ENCODE assay signal across 9 mouse cellular contexts in the genomic region with DNA sequence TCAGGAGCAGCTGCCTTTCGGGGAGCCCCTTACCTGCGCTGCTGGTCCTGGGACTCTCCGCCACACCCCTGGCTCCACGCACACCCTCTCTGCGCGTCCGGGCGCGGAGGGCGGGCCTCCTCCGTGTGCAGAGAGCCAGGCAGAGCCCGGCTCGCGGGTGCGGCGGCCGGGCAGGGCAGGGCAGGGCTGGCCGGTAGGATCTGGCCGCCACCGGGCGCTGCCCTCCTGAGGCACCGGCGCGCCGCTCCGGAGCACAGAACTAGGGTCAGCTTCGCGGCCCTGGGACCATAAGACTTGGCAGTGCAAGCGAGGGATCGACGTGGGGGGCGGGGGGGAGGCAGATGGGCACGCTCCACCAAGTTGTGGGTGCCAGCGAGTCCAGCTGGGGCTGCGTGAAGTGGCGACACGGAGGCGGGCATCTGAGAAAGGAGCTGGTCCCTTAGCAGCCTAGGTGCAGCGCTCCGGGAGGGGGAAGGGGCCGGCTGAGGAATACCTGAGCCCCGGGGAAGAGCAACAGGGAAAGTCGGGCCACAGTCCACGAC. TPM values are rescaled to one million over a fixed set of nuclear protein-coding genes. Genes with fewer than 3 reads are reported as not detected.
DNase-seq lines count a peak whose midpoint lies in the region; ATAC-seq and TF ChIP-seq lines count a peak whose summit lies in the region.
"Had no signal": no experiment of that assay in that cellular context is flagged by ENCODE, and none has a peak within 500 bp of the region (broad histone marks: within the 10 kb centered on the region; RNA-seq: fewer than 3 reads in every experiment).

Gene Tmem171 (minus strand): TSS at position 62 of the 542 bp plus-strand sequence.

- peak within 1 kb of the TSS; percentile 45 for H3K9ac ChIP-seq in forebrain, embryonic 13.5 days
- peak within 1 kb of the TSS; percentile 86 for H3K9ac ChIP-seq in intestine, postnatal 0 days (ENCODE audit: low read depth, low read length)
- peak within 1 kb of the TSS; percentile 21 for H3K9ac ChIP-seq in liver, embryonic 16.5 days (ENCODE audit: low read depth, low read length)

- H3K9me3 ChIP-seq in forebrain, embryonic 13.5 days (replicated peaks): no peaks in the 10 kb centered on the region
- H3K9me3 ChIP-seq in intestine, postnatal 0 days (ENCODE audit: control insufficient read depth): no peaks in the 10 kb centered on the region
- no peaks in the 10 kb centered on the region for H3K9me3 ChIP-seq in liver, embryonic 16.5 days (replicated peaks; ENCODE audit: control insufficient read depth, low read length)
- H3K9me3 ChIP-seq: G1E had no signal

- 7% methylated on average over 36 of the region's 44 CpGs for WGBS in forebrain, embryonic 13.5 days
- WGBS in intestine, postnatal 0 days: 4% methylated on average over 44 of the region's 44 CpGs
- 7% methylated on average over 43 of the region's 44 CpGs for WGBS in liver, embryonic 16.5 days (ENCODE audit: insufficient replicate concordance)
- WGBS in small intestine, adult 2 months: 4% methylated on average over 44 of the region's 44 CpGs

- peak within 1 kb of the TSS; percentile 29 for H3K4me3 ChIP-seq in forebrain, embryonic 13.5 days
- peak within 1 kb of the TSS; percentile 56 for H3K4me3 ChIP-seq in intestine, postnatal 0 days (ENCODE audit: low read depth, low read length)
- H3K4me3 ChIP-seq in liver, embryonic 16.5 days (ENCODE audit: low read depth, low read length): peak within 1 kb of the TSS; percentile 36
- peak within 1 kb of the TSS; percentile 92 for H3K4me3 ChIP-seq in small intestine, adult 2 months (ENCODE audit: low read depth, low read length)

- H3K4me2 ChIP-seq in forebrain, embryonic 13.5 days: peak within 1 kb of the TSS; percentile 59
- peak within 1 kb of the TSS; percentile 76 for H3K4me2 ChIP-seq in intestine, postnatal 0 days (replicated peaks; ENCODE audit: low read depth)
- peak within 1 kb of the TSS; percentile 41 for H3K4me2 ChIP-seq in liver, embryonic 16.5 days (ENCODE audit: low read depth, low read length)

- H3K4me1 ChIP-seq in forebrain, embryonic 13.5 days: peaks cover 8% of the 10 kb centered on the region
- H3K4me1 ChIP-seq in intestine, postnatal 0 days (replicated peaks; ENCODE audit: control insufficient read depth, insufficient read depth, low read length): 0 out of 2 replicates have a peak, but pooled peaks cover 7% of the 10 kb centered on the region
- no peaks in the 10 kb centered on the region for H3K4me1 ChIP-seq in liver, embryonic 16.5 days (ENCODE audit: control insufficient read depth, low read depth, low read length)
- H3K4me1 ChIP-seq in small intestine, adult 2 months (ENCODE audit: control insufficient read depth, insufficient read depth, insufficient read length, low read length): peaks cover 37% of the 10 kb centered on the region

- DNase-seq in heart, adult 11 months: peak; percentile 89
- DNase-seq in heart, adult 9 months (ENCODE audit: low spot score in 2 of 2): no peak
- DNase-seq in ovary, postnatal 10 days (ENCODE audit: low spot score): no peak
- no peak for DNase-seq in adipocyte (ENCODE audit: low spot score)

- H3K36me3 ChIP-seq in forebrain, embryonic 13.5 days (ENCODE audit: poor library complexity, severe bottlenecking): no peaks in the 10 kb centered on the region
- no peaks in the 10 kb centered on the region for H3K36me3 ChIP-seq in intestine, postnatal 0 days (ENCODE audit: control insufficient read depth, insufficient read depth)
- no peaks in the 10 kb centered on the region for H3K36me3 ChIP-seq in liver, embryonic 16.5 days (ENCODE audit: control insufficient read depth, insufficient read depth)
- no peaks in the 10 kb centered on the region for H3K36me3 ChIP-seq in small intestine, adult 2 months (ENCODE audit: control insufficient read depth, insufficient read depth, low read length)
- H3K36me3 ChIP-seq: G1E had no signal

- peak; percentile 49 for TF ChIP-seq POLR2A in small intestine, adult 2 months (IDR thresholded peaks at IDR 0.05; ENCODE audit: low read depth, low read length)

- H3K27me3 ChIP-seq in forebrain, embryonic 13.5 days: peaks cover 34% of the 10 kb centered on the region
- H3K27me3 ChIP-seq in intestine, postnatal 0 days (replicated peaks; ENCODE audit: control insufficient read depth, insufficient read depth, low read length): no peaks in the 10 kb centered on the region
- peaks cover 25% of the 10 kb centered on the region for H3K27me3 ChIP-seq in liver, embryonic 16.5 days (ENCODE audit: control insufficient read depth, insufficient read depth, low read depth, low read length)
- no peaks in the 10 kb centered on the region for H3K27me3 ChIP-seq in small intestine, adult 2 months (ENCODE audit: control insufficient read depth, insufficient read depth, low read length)

- no peak within 1 kb of the TSS for H3K27ac ChIP-seq in forebrain, embryonic 13.5 days
- peak within 1 kb of the TSS; percentile 97 for H3K27ac ChIP-seq in intestine, postnatal 0 days (ENCODE audit: low read depth, low read length)
- H3K27ac ChIP-seq in liver, embryonic 16.5 days (ENCODE audit: low read length): no peak within 1 kb of the TSS
- peak within 1 kb of the TSS; percentile 97 for H3K27ac ChIP-seq in small intestine, adult 2 months (ENCODE audit: insufficient read depth, low read depth, low read length)

- ATAC-seq in forebrain, embryonic 13.5 days: peak; percentile 45; the same call in 1 of the 2 replicates
- ATAC-seq in intestine, postnatal 0 days: peak; percentile 70
- ATAC-seq in liver, embryonic 16.5 days (ENCODE audit: low read depth): no peak; the same call in 1 of the 2 replicates

- TF ChIP-seq CTCF in intestine, postnatal 0 days (IDR thresholded peaks at IDR 0.05; ENCODE audit: low read depth): no peak
- TF ChIP-seq CTCF in small intestine, adult 2 months (IDR thresholded peaks at IDR 0.05; ENCODE audit: extremely low read depth, insufficient read length, insufficient replicate concordance, low read depth, low read length): no peak

RNA-seq across cellular contexts. Expression of gene Tmem171, which starts in this region (rescaled TPM):
- polyA plus RNA-seq in forebrain, embryonic 13.5 days (2015; fragmentation: Nextera tagmentation; extraction: Ambion mirVana): not detected in 2 replicates
- polyA plus RNA-seq in intestine, postnatal 0 days (2015; fragmentation: Nextera tagmentation; extraction: Ambion mirVana): 48.6 and 56.7 TPM in 2 replicates
- 0.39 and 0.68 TPM in 2 replicates for polyA plus RNA-seq in liver, embryonic 16.5 days (2015; fragmentation: Nextera tagmentation; extraction: Ambion mirVana)
- 11.5 and 20.5 TPM in 2 replicates for polyA plus RNA-seq in small intestine, adult 2 months (2012; rRNA removed)
- polyA plus RNA-seq: G1E had no signal

Comparison
In these comparisons a context has a peak if more than half of its experiments do, and no peak if none do; other contexts are left out.
1. Peak in ATAC-seq, H3K4me3 ChIP-seq, H3K9ac ChIP-seq and H3K4me2 ChIP-seq in forebrain, embryonic 13.5 days; RNA of the gene not detected or under 1 TPM.
2. H3K27ac ChIP-seq: peak in intestine, postnatal 0 days (single experiment) and small intestine, adult 2 months (single experiment); none in forebrain, embryonic 13.5 days (single experiment) and liver, embryonic 16.5 days (single experiment).
3. H3K4me3 ChIP-seq: peak in every context shown above with its lines; median percentile 92 in small intestine, adult 2 months; 56 in intestine, postnatal 0 days; 36 in liver, embryonic 16.5 days; 29 in forebrain, embryonic 13.5 days.
4. H3K9ac ChIP-seq: peak in every context shown above with its lines; median percentile 86 in intestine, postnatal 0 days; 45 in forebrain, embryonic 13.5 days; 21 in liver, embryonic 16.5 days.
5. Peak in every context shown above with its lines, with median percentiles within 50 percentile points of each other: H3K4me2 ChIP-seq.